Mouse (Mus musculus): ENCODE data around the gene Cep85l. TPM values are rescaled to one million over a fixed set of nuclear protein-coding genes. Genes with fewer than 3 reads are reported as not detected.

Cep85l gene
- polyA plus RNA-seq, 1 experiment from 2014 or later, result 10.8 TPM

GRCm38 (mm10) chr10:53346506-53346905 is 33.2 kb downstream of the Cep85l start:
- no peak overlapping the region for H3K4me3 ChIP-seq (ENCODE audit: low read depth, low read length)
- WGBS, result 51% methylated on average over 3 of the region's 3 CpGs
- no peaks in the 10 kb centered on the region for H3K27me3 ChIP-seq (replicated peaks; ENCODE audit: insufficient read depth, low read length)
- H3K9me3 ChIP-seq (ENCODE audit: low read length), result no peaks in the 10 kb centered on the region
- peak; percentile 89 for TF ChIP-seq CTCF (IDR thresholded peaks at IDR 0.05)
- no peak for TF ChIP-seq EP300 (IDR thresholded peaks at IDR 0.05)
- no peak overlapping the region for H3K4me2 ChIP-seq (replicated peaks; ENCODE audit: low read depth, low read length)
- H3K27ac ChIP-seq (ENCODE audit: low read length), result no peak overlapping the region
- H3K4me1 ChIP-seq (ENCODE audit: insufficient read depth, low read depth, low read length), result no peaks in the 10 kb centered on the region; the same call in 1 of the 2 replicates
- no peak overlapping the region for H3K9ac ChIP-seq (replicated peaks; ENCODE audit: low read depth)
- DNase-seq (ENCODE audit: low spot score) (peak; percentile 56), ATAC-seq (no peak)
- peaks cover 4% of the 10 kb centered on the region; the same call in 1 of the 2 replicates for H3K36me3 ChIP-seq (ENCODE audit: insufficient read depth, low read length)

- Histone ChIP-seq H3K9me3 (ENCODE audit: low read length) (no peaks in the 10 kb centered on the region), H3K36me3 (ENCODE audit: insufficient read depth, low read length) (peaks cover 4% of the 10 kb centered on the region; the same call in 1 of the 2 replicates), H3K4me1 (ENCODE audit: insufficient read depth, low read depth, low read length) (no peaks in the 10 kb centered on the region; the same call in 1 of the 2 replicates), H3K4me3 (ENCODE audit: low read depth, low read length) (no peak overlapping the region), H3K27ac (ENCODE audit: low read length) (no peak overlapping the region), H3K4me2 (replicated peaks; ENCODE audit: low read depth, low read length) (no peak overlapping the region), H3K27me3 (replicated peaks; ENCODE audit: insufficient read depth, low read length) (no peaks in the 10 kb centered on the region), H3K9ac (replicated peaks; ENCODE audit: low read depth) (no peak overlapping the region)
- no peak for TF ChIP-seq CTCF (IDR thresholded peaks at IDR 0.05)
- no peak for TF ChIP-seq EP300 (IDR thresholded peaks at IDR 0.05)
- ATAC-seq (no peak), DNase-seq (ENCODE audit: low spot score) (no peak)
- WGBS, result 86% methylated on average over 4 of the region's 4 CpGs
These were observed 34.2 kb downstream of the Cep85l start for GRCm38 (mm10) chr10:53345508-53345907.

GRCm38 (mm10) chr10:53343865-53344264 is 35.9 kb downstream of the Cep85l start:
- Histone ChIP-seq H3K9ac (replicated peaks; ENCODE audit: low read depth) (no peak overlapping the region), H3K27me3 (replicated peaks; ENCODE audit: insufficient read depth, low read length) (no peaks in the 10 kb centered on the region), H3K4me2 (replicated peaks; ENCODE audit: low read depth, low read length) (peak overlapping the region; percentile 19; the same call in 1 of the 2 replicates), H3K4me1 (ENCODE audit: insufficient read depth, low read depth, low read length) (no peaks in the 10 kb centered on the region; the same call in 1 of the 2 replicates), H3K36me3 (ENCODE audit: insufficient read depth, low read length) (peaks cover 4% of the 10 kb centered on the region; the same call in 1 of the 2 replicates), H3K4me3 (ENCODE audit: low read depth, low read length) (no peak overlapping the region), H3K9me3 (ENCODE audit: low read length) (no peaks in the 10 kb centered on the region), H3K27ac (ENCODE audit: low read length) (no peak overlapping the region)
- ATAC-seq, result no peak
- 42% methylated on average over 10 of the region's 10 CpGs for WGBS
- peak; percentile 22 for DNase-seq (ENCODE audit: low spot score)
- TF ChIP-seq CTCF (IDR thresholded peaks at IDR 0.05) (no peak), EP300 (IDR thresholded peaks at IDR 0.05) (no peak)

- H3K9ac ChIP-seq (replicated peaks; ENCODE audit: low read depth), result no peak overlapping the region
- 45% methylated on average over 6 of the region's 6 CpGs for WGBS
- H3K27ac ChIP-seq (ENCODE audit: low read length), result no peak overlapping the region
- H3K36me3 ChIP-seq (ENCODE audit: insufficient read depth, low read length), result 0 out of 2 replicates have a peak, but pooled peaks cover under 1% of the 10 kb centered on the region
- no peaks in the 10 kb centered on the region for H3K27me3 ChIP-seq (replicated peaks; ENCODE audit: insufficient read depth, low read length)
- ATAC-seq (no peak), DNase-seq (ENCODE audit: low spot score) (no peak)
- H3K4me2 ChIP-seq (replicated peaks; ENCODE audit: low read depth, low read length), result peak overlapping the region; percentile 19; the same call in 1 of the 2 replicates
- H3K9me3 ChIP-seq (ENCODE audit: low read length), result no peaks in the 10 kb centered on the region
- no peak overlapping the region for H3K4me3 ChIP-seq (ENCODE audit: low read depth, low read length)
- TF ChIP-seq CTCF (IDR thresholded peaks at IDR 0.05) (no peak), EP300 (IDR thresholded peaks at IDR 0.05) (no peak)
- H3K4me1 ChIP-seq (ENCODE audit: insufficient read depth, low read depth, low read length), result no peaks in the 10 kb centered on the region; the same call in 1 of the 2 replicates
These were observed 36.4 kb downstream of the Cep85l start for GRCm38 (mm10) chr10:53343384-53343783.

GRCm38 (mm10) chr10:53342166-53342728 is 37.5 kb downstream of the Cep85l start:
- peaks cover under 1% of the 10 kb centered on the region; the same call in 1 of the 2 replicates for H3K4me1 ChIP-seq (ENCODE audit: insufficient read depth, low read depth, low read length)
- H3K4me2 ChIP-seq (replicated peaks; ENCODE audit: low read depth, low read length), result no peak overlapping the region
- no peaks in the 10 kb centered on the region for H3K27me3 ChIP-seq (replicated peaks; ENCODE audit: insufficient read depth, low read length)
- H3K27ac ChIP-seq (ENCODE audit: low read length), result no peak overlapping the region
- TF ChIP-seq EP300 (IDR thresholded peaks at IDR 0.05) (no peak), CTCF (IDR thresholded peaks at IDR 0.05) (no peak)
- no peak for ATAC-seq
- H3K9me3 ChIP-seq (ENCODE audit: low read length), result no peaks in the 10 kb centered on the region
- DNase-seq (ENCODE audit: low spot score), result no peak
- H3K4me3 ChIP-seq (ENCODE audit: low read depth, low read length), result no peak overlapping the region
- H3K9ac ChIP-seq (replicated peaks; ENCODE audit: low read depth), result no peak overlapping the region
- no peaks in the 10 kb centered on the region for H3K36me3 ChIP-seq (ENCODE audit: insufficient read depth, low read length)
- 89% methylated on average over 9 of the region's 9 CpGs for WGBS

GRCm38 (mm10) chr10:53341288-53341965 is 38.3 kb downstream of the Cep85l start:
- Histone ChIP-seq H3K36me3 (ENCODE audit: insufficient read depth, low read length) (no peaks in the 10 kb centered on the region), H3K4me2 (replicated peaks; ENCODE audit: low read depth, low read length) (no peak overlapping the region), H3K9me3 (ENCODE audit: low read length) (no peaks in the 10 kb centered on the region), H3K9ac (replicated peaks; ENCODE audit: low read depth) (no peak overlapping the region), H3K27me3 (replicated peaks; ENCODE audit: insufficient read depth, low read length) (no peaks in the 10 kb centered on the region), H3K4me3 (ENCODE audit: low read depth, low read length) (no peak overlapping the region), H3K4me1 (ENCODE audit: insufficient read depth, low read depth, low read length) (peaks cover 2% of the 10 kb centered on the region; the same call in 1 of the 2 replicates), H3K27ac (ENCODE audit: low read length) (no peak overlapping the region)
- TF ChIP-seq EP300 (IDR thresholded peaks at IDR 0.05), result no peak
- peak; percentile 77 for TF ChIP-seq CTCF (IDR thresholded peaks at IDR 0.05)
- ATAC-seq, result no peak; the same call in 1 of the 2 replicates
- WGBS, result 82% methylated on average over 7 of the region's 7 CpGs
- DNase-seq (ENCODE audit: low spot score), result peak; percentile 57
